In the genomic region with DNA sequence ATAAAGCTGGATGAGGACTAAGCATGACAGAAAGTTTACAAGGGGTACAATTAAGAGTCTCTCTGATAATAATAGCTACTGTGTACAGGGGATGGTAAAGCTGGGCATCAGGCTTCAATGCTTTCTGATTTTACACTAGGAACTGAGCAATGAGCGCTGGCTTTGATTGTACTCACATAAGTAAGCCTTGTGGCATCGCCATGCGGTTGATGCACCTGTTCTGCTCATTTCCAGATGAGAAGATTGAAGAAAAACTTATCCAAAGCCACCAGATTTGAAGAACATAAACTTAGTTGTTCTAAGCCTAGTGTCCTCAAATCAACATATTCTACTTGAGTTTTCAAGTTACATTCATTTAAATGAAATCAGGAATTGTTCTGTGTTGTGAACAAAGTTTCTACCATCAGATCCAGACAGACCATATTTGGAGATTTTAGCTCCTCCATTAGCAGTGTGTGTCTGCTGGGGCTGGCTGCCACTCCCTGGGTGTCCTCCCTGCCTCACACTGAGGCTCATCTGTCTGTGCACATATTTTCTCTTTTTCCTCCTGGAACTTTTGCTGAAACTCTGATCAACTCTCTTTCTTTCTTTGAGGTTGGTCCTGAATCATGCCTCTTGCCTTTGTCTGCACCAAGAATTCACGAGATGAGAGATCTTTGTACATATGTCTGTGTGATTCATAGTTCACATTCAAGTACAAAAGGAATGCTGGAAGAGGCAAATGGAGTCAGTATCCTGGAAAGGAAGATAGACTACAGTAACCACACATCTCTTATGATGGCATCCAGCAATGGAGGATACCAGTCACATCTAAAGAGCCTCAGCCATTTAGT, we compare ENCODE assay signal across 22 mouse cellular contexts.
"Had no signal": no experiment of that assay in that cellular context is flagged by ENCODE, and none has a peak within 500 bp of the region (broad histone marks: within the 10 kb centered on the region; RNA-seq: fewer than 3 reads in every experiment).

No protein-coding gene starts in this region.

- H3K36me3 ChIP-seq: heart, embryonic 10.5 days; heart, embryonic 12.5 days; hindbrain, embryonic 12.5 days; intestine, embryonic 15.5 days; limb, embryonic 10.5 days; limb, embryonic 12.5 days; liver, embryonic 13.5 days; liver, embryonic 15.5 days had no signal

- DNase-seq: gastrocnemius, postnatal 14 days; gastrocnemius, postnatal 36 days; heart, adult 18-20 months; heart, postnatal 10 days; heart, postnatal 36 days; kidney, adult 18-20 months; kidney, adult 8-10 months; kidney, postnatal 10 days; kidney, postnatal 25 days; kidney, postnatal 4 days; layer of hippocampus, adult 9-11 months; liver; liver, embryonic 13.5 days had no signal

- H3K27ac ChIP-seq: heart, embryonic 10.5 days; hindbrain, embryonic 12.5 days; hindbrain, embryonic 14.5 days; intestine, embryonic 15.5 days; left cerebral cortex, adult 2 months; limb, embryonic 10.5 days; limb, embryonic 12.5 days; liver, embryonic 13.5 days; liver, embryonic 15.5 days had no signal

- H3K9me3 ChIP-seq: heart, embryonic 10.5 days; heart, embryonic 12.5 days; hindbrain, embryonic 12.5 days; intestine, embryonic 15.5 days; limb, embryonic 10.5 days; limb, embryonic 12.5 days; liver, embryonic 13.5 days; liver, embryonic 15.5 days had no signal

- H3K4me3 ChIP-seq: heart, embryonic 10.5 days; heart, embryonic 12.5 days; hindbrain, embryonic 12.5 days; intestine, embryonic 15.5 days; left cerebral cortex, adult 2 months; limb, embryonic 10.5 days; limb, embryonic 12.5 days; liver, embryonic 13.5 days; liver, embryonic 15.5 days had no signal

- H3K4me1 ChIP-seq: hindbrain, embryonic 12.5 days; intestine, embryonic 15.5 days; limb, embryonic 10.5 days; limb, embryonic 12.5 days; liver, embryonic 13.5 days; liver, embryonic 15.5 days had no signal

- H3K27me3 ChIP-seq: heart, embryonic 12.5 days; hindbrain, embryonic 12.5 days; intestine, embryonic 15.5 days; limb, embryonic 12.5 days; liver, embryonic 13.5 days; liver, embryonic 15.5 days had no signal
